Mouse (Mus musculus) layer of hippocampus, adult 9-10 months (tissue): ENCODE data around the gene Ppt2.

Experiments
- DNase-seq: peaks from one replicate; pipeline ENCODE4 v3.0.0; 2022; ENCODE audit warnings: low spot score

The Ppt2 gene

DNA sequence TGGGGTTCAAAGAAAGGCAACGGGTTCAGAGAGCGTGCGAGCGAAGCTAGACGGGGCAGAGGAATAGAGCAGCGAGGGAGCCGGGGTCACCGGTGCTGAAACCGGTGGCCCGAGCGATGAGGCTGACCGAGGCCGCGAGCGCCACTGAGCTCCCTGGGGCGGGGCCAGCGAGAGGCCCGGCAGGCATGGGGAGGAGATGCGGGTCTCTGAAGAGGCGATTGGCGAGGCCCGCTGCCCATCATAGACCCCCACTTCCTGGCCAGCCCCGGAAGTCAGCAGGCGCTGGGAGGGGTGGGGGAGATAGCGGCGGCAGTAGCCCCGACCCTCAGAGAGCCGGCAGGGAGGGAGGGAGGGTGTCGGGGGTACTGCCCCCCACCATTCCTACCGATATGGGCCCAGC is 22.7 kb downstream of the Ppt2 start:
- DNase-seq: peak; percentile 94

DNA sequence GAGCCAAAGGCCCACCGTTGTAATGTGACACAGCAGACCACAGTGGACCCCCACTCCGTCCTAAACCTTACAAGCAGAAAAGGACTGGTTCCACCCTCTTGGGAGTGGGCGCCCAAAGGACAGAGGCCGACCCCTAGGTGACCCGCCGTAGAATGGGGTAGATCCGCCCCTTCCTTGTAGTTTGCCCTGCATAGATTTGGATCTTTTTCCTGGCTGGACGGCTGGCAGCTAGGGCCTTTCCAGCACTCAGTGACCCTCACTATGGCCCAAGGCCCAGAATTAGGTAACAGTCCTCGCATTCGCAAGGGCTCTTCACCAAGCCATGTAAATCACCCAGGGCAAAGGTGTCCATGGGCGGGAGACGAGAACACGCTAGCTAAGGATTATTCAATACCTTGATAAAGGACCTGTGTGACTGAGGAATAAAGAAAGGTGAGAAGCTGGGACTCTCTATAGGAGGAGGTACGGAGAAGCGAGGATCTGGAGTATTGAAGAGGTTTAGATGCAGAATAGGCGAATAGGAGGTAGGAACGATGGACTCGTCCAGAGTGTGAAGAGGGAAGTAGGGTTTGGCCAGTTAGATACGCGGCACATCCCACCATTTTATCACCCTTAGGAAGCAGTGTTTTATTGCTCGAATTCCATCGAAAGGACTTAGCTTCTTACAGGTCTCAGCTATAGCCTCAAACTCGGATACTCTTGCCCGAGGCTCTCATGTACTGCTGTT is 23.6 kb downstream of the Ppt2 start:
- no peak for DNase-seq

DNA sequence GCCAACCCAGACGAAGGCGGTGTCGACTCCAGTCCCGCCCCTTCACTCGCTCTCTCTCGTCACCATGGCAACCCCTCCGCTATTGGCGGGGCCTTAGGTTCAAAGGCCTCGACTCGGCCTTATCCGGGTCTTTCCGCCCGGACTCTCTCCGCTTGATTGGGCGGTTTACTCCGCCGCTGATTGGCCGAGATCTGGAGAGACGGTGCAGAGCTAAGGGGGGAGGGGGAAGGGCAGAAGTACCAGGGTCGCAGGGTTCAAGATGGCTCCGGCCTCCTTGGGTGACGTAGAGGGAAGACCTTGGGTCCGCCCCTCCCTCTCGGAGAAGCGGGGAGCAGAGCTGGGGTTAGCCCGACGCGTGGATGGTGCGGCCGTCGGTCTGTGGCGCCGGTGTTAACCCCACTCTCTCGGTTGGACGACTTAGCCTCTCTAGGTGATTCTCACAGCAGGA is 24.2 kb downstream of the Ppt2 start, which contains the start of gene Agpat1:
TSS of gene Agpat1 (plus strand) at position 202 of the 448 bp plus-strand sequence.
- DNase-seq: peak; percentile 93

DNA sequence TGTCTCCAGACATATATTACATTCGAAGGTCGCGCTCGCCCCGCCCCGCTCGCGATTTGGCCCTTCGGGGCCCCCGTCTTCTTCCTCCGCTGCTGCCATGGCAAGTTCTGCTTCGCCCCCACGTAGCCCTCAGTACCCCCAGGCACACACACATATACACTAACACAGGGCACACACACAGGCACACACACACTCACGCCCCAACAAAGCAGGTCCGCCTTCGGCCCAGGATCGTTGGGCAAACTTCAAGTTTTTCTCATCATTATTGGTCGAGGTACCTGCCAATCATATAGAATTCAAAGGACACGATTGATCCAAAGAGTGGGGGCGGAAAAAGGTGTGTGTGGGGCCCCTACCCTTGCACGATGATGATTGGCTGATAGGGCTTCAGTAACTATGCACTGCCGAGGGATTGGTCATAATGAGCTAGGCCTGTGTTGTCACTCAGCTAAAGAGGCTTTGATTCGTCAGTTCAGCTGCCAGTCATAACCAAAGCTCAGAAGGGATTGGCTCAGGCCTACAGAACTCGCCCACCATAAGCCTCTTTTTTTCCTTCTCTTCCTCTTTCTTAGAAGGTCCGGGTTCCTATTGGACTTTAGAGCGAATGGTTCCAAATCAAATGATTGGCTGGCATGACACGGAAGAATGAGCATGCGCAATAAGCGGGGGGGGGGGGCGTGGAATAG is 24.8 kb downstream of the Ppt2 start, which contains the start of gene Rnf5:
TSS of gene Rnf5 (minus strand) at position 316 of the 686 bp plus-strand sequence.
- peak; percentile 100 for DNase-seq

DNA sequence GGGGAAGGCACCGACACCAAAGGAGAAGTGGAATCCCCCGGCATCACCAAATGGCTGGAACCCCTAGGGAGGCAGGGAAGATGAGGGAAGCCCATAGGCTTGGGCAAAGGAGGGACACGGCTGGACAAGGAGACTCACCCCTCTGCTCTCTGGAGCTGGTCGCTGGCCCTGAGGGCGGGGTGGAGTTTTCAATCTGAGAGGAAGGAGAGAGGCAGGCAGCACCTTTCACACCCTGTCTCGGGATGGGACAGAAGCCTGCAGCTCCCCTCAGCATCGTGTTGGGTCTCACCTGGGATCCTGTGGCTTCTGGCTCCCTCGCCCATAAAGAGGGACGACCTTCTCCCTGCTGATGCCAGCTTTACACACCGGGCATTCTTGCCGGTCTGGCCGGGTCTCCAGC is 26.5 kb downstream of the Ppt2 start:
- DNase-seq: no peak

DNA sequence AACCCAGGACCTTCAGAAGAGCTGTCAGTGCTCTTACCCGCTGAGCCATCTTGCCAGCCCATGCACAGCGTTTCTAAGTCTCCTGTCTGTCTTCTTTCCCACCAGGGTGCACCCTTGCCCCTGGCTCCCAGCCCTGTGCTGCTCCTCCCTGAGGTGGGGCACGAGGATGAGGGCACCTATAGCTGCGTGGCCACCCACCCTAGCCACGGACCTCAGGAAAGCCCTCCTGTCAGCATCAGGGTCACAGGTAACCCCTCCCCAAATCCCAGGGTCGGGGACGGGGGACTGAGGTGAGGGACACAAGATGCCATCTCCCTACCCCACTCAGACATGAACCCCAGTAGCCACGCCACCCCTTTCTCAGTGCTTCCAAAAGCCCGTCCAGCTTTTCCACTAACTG is 28.4 kb downstream of the Ppt2 start:
- no peak for DNase-seq

- no peak for DNase-seq
Measured at GRCm38 (mm10) chr17:34597566-34598095, 30.7 kb downstream of the Ppt2 start, which contains the start of gene Ager. TSS of gene Ager (plus strand) at chr17:34597862.

GRCm38 (mm10) chr17:34596098-34596497 is 32.2 kb downstream of the Ppt2 start:
- DNase-seq: no peak

GRCm38 (mm10) chr17:34593752-34594525 is 34.4 kb downstream of the Ppt2 start:
- DNase-seq: no peak

DNA sequence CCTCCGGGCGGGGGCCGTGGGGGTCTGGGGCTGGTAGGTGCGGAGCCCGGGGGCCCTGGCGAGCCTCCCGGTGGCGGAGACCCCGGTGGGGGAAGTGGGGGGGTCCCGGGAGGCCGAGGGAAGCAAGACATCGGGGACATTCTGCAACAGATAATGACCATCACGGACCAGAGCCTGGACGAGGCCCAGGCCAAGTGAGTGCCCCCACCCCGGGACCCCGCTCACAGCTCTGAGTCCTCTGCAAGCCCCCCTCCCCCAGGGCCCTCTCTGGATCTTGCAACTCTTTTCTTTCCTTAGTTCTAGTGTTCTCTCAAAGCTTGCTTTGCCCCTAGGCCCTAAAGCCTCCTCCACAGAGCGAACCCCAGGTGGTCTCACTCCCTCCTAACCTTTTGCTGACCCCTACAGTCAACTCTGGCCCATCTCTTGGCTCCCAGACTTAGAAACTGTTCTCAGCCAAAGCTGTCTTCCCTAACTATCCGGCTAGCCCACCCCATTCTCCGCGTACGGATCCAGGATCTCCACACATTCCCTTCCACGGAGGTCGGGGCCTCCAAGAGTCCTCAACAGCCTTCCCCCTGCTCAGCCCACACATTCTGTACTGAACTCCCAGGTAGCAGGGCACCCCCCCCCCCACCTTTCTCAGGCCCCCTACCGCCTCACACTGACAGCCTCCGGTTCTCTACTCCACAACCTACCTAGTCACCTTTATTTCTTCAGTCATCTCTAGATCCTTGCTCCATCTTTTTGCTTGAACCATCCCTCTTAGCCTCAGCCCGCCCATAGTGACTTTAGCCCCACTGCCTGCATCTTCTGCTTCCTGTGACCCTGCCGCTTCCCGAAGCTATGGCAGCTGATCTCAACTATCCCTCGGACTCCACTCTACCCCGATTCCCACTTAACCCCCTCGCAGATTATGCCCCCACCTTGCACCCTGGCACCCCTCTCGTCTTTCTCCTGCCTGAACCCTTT is 35.4 kb downstream of the Ppt2 start:
- DNase-seq: no peak

GRCm38 (mm10) chr17:34591994-34592375 is 36.3 kb downstream of the Ppt2 start:
- DNase-seq: no peak

- no peak for DNase-seq
Measured at GRCm38 (mm10) chr17:34591029-34591993, 37.0 kb downstream of the Ppt2 start, which contains the start of gene Pbx2. TSS of gene Pbx2 (plus strand) at chr17:34591266.

DNA sequence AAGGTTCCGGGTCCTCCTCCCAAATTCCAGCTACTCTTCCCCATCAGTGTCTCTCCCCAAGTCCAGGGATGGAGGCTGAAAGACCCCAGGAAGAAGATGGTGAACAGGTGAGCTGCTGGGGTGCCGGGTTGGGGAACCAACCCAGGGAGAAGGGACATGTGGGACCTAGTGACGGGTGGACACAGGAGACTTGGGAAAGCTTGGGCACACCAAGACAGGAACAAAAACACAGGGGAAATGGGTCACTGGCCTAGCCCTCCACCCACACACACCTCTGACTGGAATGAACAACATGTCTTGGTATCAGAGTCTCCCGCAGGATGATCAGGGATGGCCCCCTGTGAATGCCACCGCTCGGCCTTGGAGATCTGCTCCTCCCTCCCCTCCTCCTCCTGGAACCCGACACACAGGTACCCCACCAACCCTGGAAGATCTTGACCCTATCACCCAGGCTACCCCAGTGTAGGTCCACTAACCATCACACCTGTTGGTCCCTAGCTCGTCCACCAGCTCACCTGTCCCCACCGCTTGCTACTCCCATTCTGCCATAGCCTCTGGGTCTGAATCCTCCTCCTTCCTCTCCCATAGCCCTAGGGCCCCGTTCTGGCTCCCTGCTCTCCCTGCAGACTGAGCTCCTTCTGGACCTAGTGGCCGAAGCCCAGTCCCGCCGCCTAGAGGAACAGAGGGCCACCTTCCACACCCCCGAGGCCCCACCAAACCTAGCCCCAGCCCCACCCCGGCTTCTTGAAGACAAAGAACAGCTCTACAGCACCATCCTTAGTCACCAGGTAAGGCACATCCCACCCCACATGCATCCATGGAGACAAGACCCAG is 37.9 kb downstream of the Ppt2 start:
- no peak for DNase-seq

DNA sequence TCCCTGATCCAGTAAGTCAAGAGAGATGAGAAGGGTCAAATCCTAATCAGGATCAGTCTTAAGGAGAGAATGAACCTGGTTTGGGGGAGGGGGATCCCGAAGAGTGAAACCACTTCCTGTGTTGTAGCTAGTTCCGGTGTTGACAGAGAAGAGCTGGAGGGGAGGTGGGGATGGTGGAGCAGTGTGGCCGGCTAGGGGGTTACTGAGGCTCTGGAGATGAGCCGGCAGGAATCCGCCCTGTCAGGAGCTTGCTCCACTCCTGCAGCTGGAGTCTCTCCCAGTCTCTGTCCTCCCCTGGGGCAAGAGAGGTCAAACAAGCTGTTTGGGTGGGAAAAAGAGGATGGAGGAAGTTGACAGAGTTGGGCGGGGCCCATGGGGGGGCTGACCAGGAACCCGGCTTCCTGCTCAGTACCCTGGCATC is 38.6 kb downstream of the Ppt2 start, which contains the start of gene Gpsm3:
TSS of gene Gpsm3 (plus strand) at position 126 of the 421 bp plus-strand sequence.
- no peak for DNase-seq

DNA sequence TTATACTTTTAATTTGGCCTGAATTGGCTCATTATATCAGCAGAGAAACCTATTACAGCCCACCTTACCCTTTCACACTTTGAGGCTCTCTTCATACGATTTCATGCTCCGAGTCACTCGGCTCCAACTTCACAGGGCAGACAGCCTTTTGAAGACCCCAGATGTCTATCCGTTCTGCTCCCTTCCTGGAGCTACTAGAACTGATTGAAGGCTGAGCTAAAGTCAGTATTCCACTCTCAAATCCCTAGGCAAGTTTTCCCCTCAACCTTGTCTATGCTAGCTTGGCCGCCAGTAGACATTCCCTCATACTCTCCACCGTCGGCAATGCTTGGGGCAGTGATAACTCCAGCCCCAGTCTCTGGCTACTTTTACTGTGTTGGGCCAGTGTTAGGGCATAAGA is 39.1 kb downstream of the Ppt2 start:
- DNase-seq: no peak

DNA sequence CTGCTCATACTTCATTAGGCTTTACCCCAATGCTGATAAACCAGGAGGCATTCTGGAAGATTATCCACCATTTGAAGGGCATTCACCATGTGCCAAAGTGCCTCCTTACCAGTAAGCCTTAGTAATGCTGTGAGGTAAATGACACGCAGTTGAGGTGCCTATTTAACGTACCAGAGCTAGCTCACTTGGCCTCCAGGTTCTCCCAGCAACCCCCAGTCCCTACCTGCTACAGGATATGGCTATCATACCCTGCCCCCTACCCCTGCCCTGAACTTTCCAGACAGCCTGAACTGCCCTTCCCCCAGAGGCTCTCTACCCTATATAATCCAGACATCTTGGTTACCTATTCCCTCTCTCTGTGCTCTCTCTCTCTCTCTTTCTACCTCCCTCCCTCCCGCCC is 39.5 kb downstream of the Ppt2 start:
- no peak for DNase-seq

DNA sequence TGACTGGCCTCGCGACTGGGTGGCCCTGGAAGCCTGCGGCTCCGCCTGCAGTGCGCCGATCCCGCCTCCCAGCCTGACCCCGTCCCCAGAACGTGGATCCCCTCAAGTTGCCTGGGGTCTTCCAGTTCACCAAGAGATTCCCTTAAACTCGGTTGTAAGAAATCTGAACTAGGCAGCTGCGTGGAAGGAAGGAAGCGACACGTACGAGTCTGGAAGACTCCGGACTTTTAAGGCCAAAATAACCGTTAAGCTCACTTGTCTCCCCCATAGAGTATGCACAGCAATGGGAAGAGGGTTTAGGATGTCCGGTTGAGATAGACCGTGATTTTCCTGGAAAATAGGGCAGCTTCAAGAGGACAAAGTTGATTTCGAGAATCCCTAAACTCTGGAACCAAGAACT is 40.5 kb downstream of the Ppt2 start:
- no peak for DNase-seq

DNA sequence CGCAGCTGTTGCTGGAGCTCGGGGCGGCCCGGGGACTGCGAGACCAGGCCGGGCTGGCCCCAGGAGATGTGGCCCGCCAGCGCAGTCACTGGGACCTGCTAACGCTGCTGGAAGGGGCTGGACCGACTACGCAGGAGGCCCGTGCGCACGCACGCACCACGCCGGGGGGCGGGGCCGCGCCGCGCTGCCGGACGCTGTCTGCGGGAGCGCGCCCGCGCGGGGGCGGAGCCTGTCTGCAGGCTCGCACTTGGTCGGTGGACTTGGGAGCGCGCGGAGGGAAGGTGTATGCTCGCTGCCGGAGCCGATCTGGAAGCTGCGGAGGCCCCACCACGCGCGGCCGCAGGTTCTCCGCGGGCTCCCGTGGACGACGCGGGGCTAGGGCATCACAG is 40.9 kb downstream of the Ppt2 start:
- DNase-seq: peak; percentile 90
